Mouse (Mus musculus): ENCODE measurements around the gene Scaf11. TPM values are rescaled to one million over a fixed set of nuclear protein-coding genes. Genes with fewer than 3 reads are reported as not detected.

Gene Scaf11
- total RNA-seq, 2 experiments from 2014 or later = 40.8 to 43.0 TPM

Small RNA genes lying within 50 kb of the gene (microRNA-seq; reads per million reads assigned to microRNA genes)
- gene Gm25397 = not detected

Other genes with a start within 250 kb of the Scaf11 start
- 10 to 100 TPM; 44.1 to 44.9 TPM for gene Arid2, start 173.3 kb downstream of the Scaf11 start, total RNA-seq (2021)
- 10 to 100 TPM; 85.2 to 91.0 TPM for gene Slc38a1, start 182.1 kb upstream of the Scaf11 start, total RNA-seq (2021)
- gene Slc38a2, start 238.9 kb upstream of the Scaf11 start, total RNA-seq (2021) = 10 to 100 TPM; 69.3 to 72.2 TPM

All from left cerebral cortex, postnatal 10 days (tissue).